Mouse (Mus musculus) layer of hippocampus, adult 9-10 months (tissue): ENCODE data around the gene Adcyap1.

Experiments
- DNase-seq: peaks from one replicate; pipeline ENCODE4 v3.0.0; 2022; ENCODE audit warnings: low spot score

The Adcyap1 gene

GRCm38 (mm10) chr17:93198717-93199116 lies at the start of gene Adcyap1:
Gene Adcyap1, plus strand, starts transcription at chr17:93199017.
- no peak for DNase-seq

- DNase-seq: peak; percentile 45
Observed at GRCm38 (mm10) chr17:93158280-93158851, 40.5 kb upstream of the Adcyap1 start.

- DNase-seq: no peak
Observed at GRCm38 (mm10) chr17:93169572-93169971, 29.2 kb upstream of the Adcyap1 start.

- DNase-seq: no peak
Observed at GRCm38 (mm10) chr17:93196846-93197245, 2.0 kb upstream of the Adcyap1 start.

GRCm38 (mm10) chr17:93198213-93198612 lies 604 bp upstream of the Adcyap1 start:
- DNase-seq: no peak

GRCm38 (mm10) chr17:93199218-93199617 lies 401 bp downstream of the Adcyap1 start:
- no peak for DNase-seq

- DNase-seq: no peak
Observed at GRCm38 (mm10) chr17:93199747-93200146, 930 bp downstream of the Adcyap1 start.

- no peak for DNase-seq
Observed at GRCm38 (mm10) chr17:93200386-93201264, 1.8 kb downstream of the Adcyap1 start.

GRCm38 (mm10) chr17:93201265-93201925 lies 2.6 kb downstream of the Adcyap1 start:
- DNase-seq: no peak

GRCm38 (mm10) chr17:93202165-93203075 lies 3.6 kb downstream of the Adcyap1 start:
- no peak for DNase-seq

- no peak for DNase-seq
Observed at GRCm38 (mm10) chr17:93203076-93204031, 4.5 kb downstream of the Adcyap1 start.

- DNase-seq: no peak
Observed at GRCm38 (mm10) chr17:93217785-93218184, 19.0 kb downstream of the Adcyap1 start.

GRCm38 (mm10) chr17:93218640-93219039 lies 19.8 kb downstream of the Adcyap1 start:
- no peak for DNase-seq

- no peak for DNase-seq
Observed at GRCm38 (mm10) chr17:93237355-93237754, 38.5 kb downstream of the Adcyap1 start.
